Mouse (Mus musculus) limb, embryonic 11.5 days (tissue): ENCODE measurements around the gene Krtap4-9. TPM values are rescaled to one million over a fixed set of nuclear protein-coding genes. Genes with fewer than 3 reads are reported as not detected.
"Not testable (repeated sequence)": the region's sequence is repeated elsewhere in the genome, so short reads cannot be mapped to it uniquely, and the experiment has no call there.

Experiments used
- ATAC-seq: fragments of 200-750 bp; cut with Nextera tagmentation; 2 replicates; pipeline ENCODE4 v1.8.0; 2017; ENCODE audit warnings: low read depth; ENCODE audit not compliant: insufficient number of reproducible peaks, low FRiP score, low TSS enrichment
- DNase-seq: peaks from one replicate; pipeline ENCODE4 v3.0.0-alpha.2; 2015; ENCODE audit warnings: low spot score
- H3K27ac ChIP-seq: fragments of 300-500 bp; sonication (generic); replicated peaks from 2 replicates; pipeline ENCODE4 v1.5.1; 2014; ENCODE audit warnings: low read depth, mild to moderate bottlenecking, low read length
- H3K27me3 ChIP-seq: fragments of 300-500 bp; sonication (generic); 2 replicates; pipeline ENCODE4 v1.6.1; 2014; ENCODE audit warnings: mild to moderate bottlenecking, low read length, mixed read lengths; ENCODE audit not compliant: control insufficient read depth, insufficient read depth
- H3K36me3 ChIP-seq: fragments of 300-500 bp; sonication (generic); 2 replicates; pipeline ENCODE4 v1.6.1; 2014; ENCODE audit warnings: mild to moderate bottlenecking, low read length, moderate library complexity, mixed read lengths; ENCODE audit not compliant: control insufficient read depth, insufficient read depth
- H3K4me1 ChIP-seq: fragments of 300-500 bp; sonication (generic); 2 replicates; pipeline ENCODE4 v1.6.1; 2014; ENCODE audit warnings: low read length, mixed read lengths; ENCODE audit not compliant: control insufficient read depth, insufficient read depth
- H3K4me2 ChIP-seq: fragments of 300-500 bp; sonication (generic); 2 replicates; pipeline ENCODE4 v1.6.1; 2014; ENCODE audit warnings: low read depth, mild to moderate bottlenecking, moderate library complexity; ENCODE audit not compliant: severe bottlenecking
- H3K4me3 ChIP-seq: fragments of 300-500 bp; sonication (generic); 2 replicates; pipeline ENCODE4 v1.5.1; 2014; ENCODE audit warnings: low read depth, low read length
- H3K9ac ChIP-seq: fragments of 300-500 bp; sonication (generic); 2 replicates; pipeline ENCODE4 v1.6.1; 2014; ENCODE audit warnings: mild to moderate bottlenecking, low read length
- H3K9me3 ChIP-seq: fragments of 300-500 bp; sonication (generic); 2 replicates; pipeline ENCODE4 v1.6.1; 2016; ENCODE audit warnings: low read length; ENCODE audit not compliant: control insufficient read depth
- WGBS: fragments of 180-500 bp; shearing (Covaris S2); extraction: QIAGEN DNeasy Blood & Tissue Kit; methylation state at CpG from one replicate; pipeline ENCODE4 v1.1.7; 2014; 5-methylcytosine and 5-hydroxymethylcytosine counted together
- polyA plus RNA-seq: library from polyadenylated mRNA; unstranded; fragments of >200 nt; fragmentation: Nextera tagmentation; extraction: Ambion mirVana; gene quantifications from 2 replicates; pipeline ENCODE4 v1.2.1, GENCODE M21; 2014

The Krtap4-9 gene
- polyA plus RNA-seq = not detected in 2 replicates

- H3K9me3 ChIP-seq, H3K27ac ChIP-seq, H3K4me3 ChIP-seq, H3K4me2 ChIP-seq, ATAC-seq, H3K9ac ChIP-seq, H3K4me1 ChIP-seq, DNase-seq, H3K27me3 ChIP-seq, H3K36me3 ChIP-seq: not testable (repeated sequence)
These were observed at the start of gene Krtap4-9 for GRCm38 (mm10) chr11:99784900-99785299. Gene Krtap4-9 (plus strand): TSS chr11:99785200.

- ATAC-seq = no peak
- Histone ChIP-seq H3K4me2 (no peak overlapping the region), H3K27ac (no peak overlapping the region), H3K36me3 (no peaks in the 10 kb centered on the region), H3K4me1 (no peaks in the 10 kb centered on the region), H3K9ac (no peak overlapping the region), H3K4me3 (no peak overlapping the region), H3K27me3 (no peaks in the 10 kb centered on the region), H3K9me3 (no peaks in the 10 kb centered on the region)
- 93% methylated on average over 3 of the region's 3 CpGs for WGBS
- DNase-seq = no peak
These were observed 41.0 kb upstream of the Krtap4-9 start for GRCm38 (mm10) chr11:99743985-99744384.

- H3K27ac ChIP-seq = no peak overlapping the region
- ATAC-seq (no peak), DNase-seq (no peak)
- H3K4me2 ChIP-seq = no peak overlapping the region
- no peak overlapping the region for H3K4me3 ChIP-seq
- no peaks in the 10 kb centered on the region for H3K27me3 ChIP-seq
- no peaks in the 10 kb centered on the region for H3K36me3 ChIP-seq
- no peak overlapping the region for H3K9ac ChIP-seq
- H3K9me3 ChIP-seq = no peaks in the 10 kb centered on the region
- 97% methylated on average over 1 of the region's 1 CpGs for WGBS
- no peaks in the 10 kb centered on the region for H3K4me1 ChIP-seq
These were observed 26.1 kb upstream of the Krtap4-9 start for GRCm38 (mm10) chr11:99758877-99759276.

GRCm38 (mm10) chr11:99768410-99768809 is 16.6 kb upstream of the Krtap4-9 start:
- 80% methylated on average over 2 of the region's 2 CpGs for WGBS
- DNase-seq (no peak), ATAC-seq (no peak)
- H3K4me1 ChIP-seq = no peaks in the 10 kb centered on the region
- no peak overlapping the region for H3K4me3 ChIP-seq
- H3K4me2 ChIP-seq = no peak overlapping the region
- no peak overlapping the region for H3K27ac ChIP-seq
- no peaks in the 10 kb centered on the region for H3K9me3 ChIP-seq
- H3K27me3 ChIP-seq = no peaks in the 10 kb centered on the region
- no peaks in the 10 kb centered on the region for H3K36me3 ChIP-seq
- H3K9ac ChIP-seq = no peak overlapping the region

GRCm38 (mm10) chr11:99772813-99773212 is 12.2 kb upstream of the Krtap4-9 start, which contains the start of gene Gm11595:
Gene Gm11595 (minus strand): TSS chr11:99772913.
- H3K4me2 ChIP-seq, H3K4me3 ChIP-seq, H3K4me1 ChIP-seq, H3K9ac ChIP-seq, H3K36me3 ChIP-seq, H3K27ac ChIP-seq, ATAC-seq, DNase-seq, H3K27me3 ChIP-seq, H3K9me3 ChIP-seq: not testable (repeated sequence)

GRCm38 (mm10) chr11:99778401-99778800 is 6.6 kb upstream of the Krtap4-9 start:
- Histone ChIP-seq H3K4me1 (no peaks in the 10 kb centered on the region), H3K9me3 (no peaks in the 10 kb centered on the region), H3K4me2 (no peak overlapping the region), H3K27ac (no peak overlapping the region), H3K4me3 (no peak overlapping the region), H3K27me3 (no peaks in the 10 kb centered on the region), H3K9ac (no peak overlapping the region), H3K36me3 (no peaks in the 10 kb centered on the region)
- 59% methylated on average over 7 of the region's 7 CpGs for WGBS
- DNase-seq = no peak
- ATAC-seq = no peak

GRCm38 (mm10) chr11:99780604-99781003 is 4.4 kb upstream of the Krtap4-9 start, which contains the start of gene Krtap4-8:
Gene Krtap4-8 (minus strand): TSS chr11:99780704.
- no peaks in the 10 kb centered on the region for H3K36me3 ChIP-seq
- H3K4me1 ChIP-seq = no peaks in the 10 kb centered on the region
- no peak within 1 kb of the TSS for H3K4me2 ChIP-seq
- no peaks in the 10 kb centered on the region for H3K27me3 ChIP-seq
- no peak within 1 kb of the TSS for H3K4me3 ChIP-seq
- H3K9me3 ChIP-seq = no peaks in the 10 kb centered on the region
- DNase-seq (no peak), ATAC-seq (no peak)
- WGBS = 93% methylated on average over 2 of the region's 2 CpGs
- no peak within 1 kb of the TSS for H3K27ac ChIP-seq
- H3K9ac ChIP-seq = no peak within 1 kb of the TSS

- WGBS = 70% methylated on average over 2 of the region's 2 CpGs
- Histone ChIP-seq H3K36me3 (no peaks in the 10 kb centered on the region), H3K9ac (no peak within 1 kb of the TSS), H3K27ac (no peak within 1 kb of the TSS), H3K4me1 (no peaks in the 10 kb centered on the region), H3K27me3 (no peaks in the 10 kb centered on the region), H3K4me2 (no peak within 1 kb of the TSS), H3K4me3 (no peak within 1 kb of the TSS), H3K9me3 (no peaks in the 10 kb centered on the region)
- ATAC-seq (no peak), DNase-seq (no peak)
These were observed 8.4 kb downstream of the Krtap4-9 start, which contains the start of gene Gm11596 for GRCm38 (mm10) chr11:99793367-99793766. Gene Gm11596 (minus strand): TSS chr11:99793467.

GRCm38 (mm10) chr11:99798832-99799231 is 13.8 kb downstream of the Krtap4-9 start, which contains the start of gene Gm11569:
Gene Gm11569 (minus strand): TSS chr11:99798932.
- WGBS = no CpG with 5 or more reads among the region's 1 CpGs
- not testable (repeated sequence) for H3K4me2 ChIP-seq, ATAC-seq, H3K27me3 ChIP-seq, H3K4me1 ChIP-seq, H3K4me3 ChIP-seq, DNase-seq, H3K27ac ChIP-seq, H3K9ac ChIP-seq, H3K36me3 ChIP-seq, H3K9me3 ChIP-seq
